Mouse (Mus musculus) CH12.LX (cell line): ENCODE data around the gene Lrrc74b. TPM values are rescaled to one million over a fixed set of nuclear protein-coding genes. Genes with fewer than 3 reads are reported as not detected.

Experiments
- DNase-seq: peaks from one replicate; pipeline ENCODE4 v3.0.0-alpha.2; 2013; ENCODE audit errors: extremely low read depth
- H3K27ac ChIP-seq: 2 replicates; pipeline ENCODE4 v1.5.1; 2012; ENCODE audit warnings: low read depth, mild to moderate bottlenecking, control low read depth, moderate library complexity; ENCODE audit not compliant: insufficient read depth
- H3K27me3 ChIP-seq: replicated peaks from 2 replicates; pipeline ENCODE3; 2012; ENCODE audit warnings: inconsistent platforms
- H3K36me3 ChIP-seq, 2 experiments: replicated peaks in 1 of 2; 2 replicates each; pipeline versions ENCODE3 to v1.6.1; 2012; ENCODE audit warnings: inconsistent platforms in 1 of 2, low read length in 1 of 2, mild to moderate bottlenecking in 1 of 2, mixed read lengths in 1 of 2, moderate library complexity in 1 of 2; ENCODE audit not compliant: control insufficient read depth in 1 of 2, insufficient read depth in 1 of 2
- H3K4me1 ChIP-seq, 2 experiments: 2 replicates each; pipeline ENCODE4 v1.6.1; 2012; ENCODE audit warnings: inconsistent platforms in 1 of 2, moderate library complexity in 1 of 2; ENCODE audit not compliant: insufficient read depth in 2 of 2, control insufficient read depth in 1 of 2
- H3K4me2 ChIP-seq: 2 replicates; pipeline ENCODE4 v1.6.1; 2012; ENCODE audit warnings: low read depth, mild to moderate bottlenecking, control low read depth; ENCODE audit not compliant: poor library complexity, insufficient read depth, severe bottlenecking
- H3K4me3 ChIP-seq, 3 experiments: fragments of 150-350 bp in 1 of 3; sonication (generic) in 1 of 3; replicated peaks in 1 of 3; 2 replicates each; pipeline versions ENCODE3 to v1.5.1; 2011 to 2012; ENCODE audit warnings: low read depth in 2 of 3, low read length in 2 of 3, mild to moderate bottlenecking in 2 of 3, moderate library complexity in 2 of 3, control low read depth in 1 of 3, improper control_type of control experiment in 1 of 3, inconsistent platforms in 1 of 3, mixed read lengths in 1 of 3; ENCODE audit not compliant: poor library complexity in 1 of 3
- H3K79me2 ChIP-seq: replicated peaks from 2 replicates; pipeline ENCODE4 v1.6.1; 2012; ENCODE audit warnings: mild to moderate bottlenecking, moderate library complexity; ENCODE audit not compliant: control insufficient read depth, poor library complexity, insufficient read depth, severe bottlenecking; ENCODE audit errors: extremely low read depth
- H3K9ac ChIP-seq: 2 replicates; pipeline ENCODE4 v1.6.1; 2012; ENCODE audit warnings: low read depth, mild to moderate bottlenecking, control low read depth, moderate library complexity; ENCODE audit not compliant: insufficient read depth
- H3K9me3 ChIP-seq: replicated peaks from 2 replicates; pipeline ENCODE3; 2012; ENCODE audit warnings: low read length, inconsistent platforms, mixed read lengths
- BHLHE40 ChIP-seq: IDR thresholded peaks from 2 replicates; pipeline ENCODE4 v1.6.1; 2011; ENCODE audit warnings: mild to moderate bottlenecking, low read depth, low read length, improper control_type of control experiment
- CHD1 ChIP-seq: IDR thresholded peaks from 2 replicates; pipeline ENCODE4 v1.6.1; 2012; ENCODE audit warnings: low read depth, low read length, improper control_type of control experiment, inconsistent platforms
- CTCF ChIP-seq, 2 experiments: IDR thresholded peaks in 1 of 2; conservative IDR thresholded peaks in 1 of 2; 2 replicates each; pipeline ENCODE4 v1.5.1; 2011 to 2012; ENCODE audit warnings: low read depth in 2 of 2, low read length in 2 of 2, improper control_type of control experiment in 1 of 2, inconsistent platforms in 1 of 2, mild to moderate bottlenecking in 1 of 2, moderate library complexity in 1 of 2
- GABPA ChIP-seq: IDR thresholded peaks from 2 replicates; pipeline ENCODE4 v1.6.1; 2012; ENCODE audit warnings: low read depth, low read length, improper control_type of control experiment, inconsistent platforms; ENCODE audit not compliant: insufficient replicate concordance
- HCFC1 ChIP-seq: IDR thresholded peaks from 2 replicates; pipeline ENCODE4 v1.6.1; 2012; ENCODE audit warnings: low read depth, mild to moderate bottlenecking, inconsistent platforms, low read length, improper control_type of control experiment
- MAZ ChIP-seq: IDR thresholded peaks from 2 replicates; pipeline ENCODE4 v1.6.1; 2012; ENCODE audit warnings: low read depth, mild to moderate bottlenecking, inconsistent platforms, low read length, improper control_type of control experiment, moderate library complexity
- MXI1 ChIP-seq: IDR thresholded peaks from 2 replicates; pipeline ENCODE4 v1.6.1; 2011; ENCODE audit warnings: mild to moderate bottlenecking, low read depth, low read length, improper control_type of control experiment
- NELFE ChIP-seq: IDR thresholded peaks from 2 replicates; pipeline ENCODE4 v1.6.1; 2011; ENCODE audit warnings: low read depth, low read length, improper control_type of control experiment
- NRF1 ChIP-seq: IDR thresholded peaks from 2 replicates; pipeline ENCODE4 v1.6.1; 2014; ENCODE audit warnings: low read depth, mild to moderate bottlenecking, inconsistent platforms, low read length, improper control_type of control experiment, moderate library complexity
- POLR2AphosphoS2 ChIP-seq: IDR thresholded peaks from 2 replicates; pipeline ENCODE4 v1.6.1; 2011; ENCODE audit warnings: low read depth, low read length, improper control_type of control experiment
- RAD21 ChIP-seq: IDR thresholded peaks from 2 replicates; pipeline ENCODE4 v1.6.1; 2011; ENCODE audit warnings: low read depth, mild to moderate bottlenecking, low read length, improper control_type of control experiment, moderate library complexity
- USF1 ChIP-seq: IDR thresholded peaks from 2 replicates; pipeline ENCODE4 v1.6.1; 2014; ENCODE audit warnings: low read depth, mild to moderate bottlenecking, inconsistent platforms, low read length, improper control_type of control experiment
- USF2 ChIP-seq: conservative IDR thresholded peaks from 2 replicates; pipeline ENCODE4 v1.6.1; 2011; ENCODE audit warnings: low read depth, low read length, improper control_type of control experiment
- ZC3H11A ChIP-seq: IDR thresholded peaks from 2 replicates; pipeline ENCODE4 v1.6.1; 2012; ENCODE audit warnings: low read depth, mild to moderate bottlenecking, inconsistent platforms, low read length, improper control_type of control experiment
- ZNF384 ChIP-seq: IDR thresholded peaks from 2 replicates; pipeline ENCODE4 v1.6.1; 2012; ENCODE audit warnings: low read depth, low read length, improper control_type of control experiment, inconsistent platforms
- dilution Hi-C: fragments of 300-500 bp; cut with MboI; formaldehyde crosslinking; loops from 2 replicates; pipeline ENCODE4 v1.14.3; 2020; ENCODE audit warnings: low sequenced_read_pairs; ENCODE audit not compliant: extremely low pct_unique_long_range_greater_than_20kb, extremely low pct_ligation_motif_present
- in situ Hi-C: fragments of 300-500 bp; cut with MboI; formaldehyde crosslinking; loops from 3 replicates; pipeline ENCODE4 v1.14.3; 2019; ENCODE audit warnings: low sequenced_read_pairs, low pct_ligation_motif_present, low pct_unique_long_range_greater_than_20kb, mixed read lengths
- polyA plus RNA-seq: library from polyadenylated mRNA; unstranded; fragments of >175 nt; gene quantifications from 2 replicates; pipeline ENCODE4 v1.2.1, GENCODE M21; 2012; ENCODE audit warnings: low read depth; ENCODE audit not compliant: insufficient read length
- total RNA-seq, 2 experiments: library from RNA; depleted of rRNA; stranded (reverse); fragments of 300-350 nt in 1 of 2; fragments of >200 nt in 1 of 2; gene quantifications; 2 replicates each; pipeline ENCODE4 v1.2.3; 2012 to 2014

Lrrc74b gene
- total and polyA plus RNA-seq, 3 experiments: 0.17 TPM; not detected in 2

- Histone ChIP-seq H3K36me3 (no peaks in the 10 kb centered on the region), H3K9me3 (no peaks in the 10 kb centered on the region), H3K4me1 (peaks cover 3 to 4% of the 10 kb centered on the region in 2 experiments; a peak in 3 of 4 replicates), H3K9ac (no peak overlapping the region), H3K27me3 (peaks cover 56% of the 10 kb centered on the region), H3K27ac (no peak overlapping the region), H3K4me2 (no peak overlapping the region), H3K4me3 (no peak overlapping the region), H3K79me2 (no peaks in the 10 kb centered on the region)
- no peak for DNase-seq
- in situ Hi-C loops: no loop called here
- no peak for TF ChIP-seq CHD1
- no peak for TF ChIP-seq NRF1
- no peak for TF ChIP-seq USF1
- no peak for TF ChIP-seq BHLHE40
- no peak for TF ChIP-seq RAD21
- TF ChIP-seq NELFE: no peak
- TF ChIP-seq POLR2AphosphoS2: no peak
- no peak for TF ChIP-seq USF2
- no peak for TF ChIP-seq MAZ
- no peak for TF ChIP-seq HCFC1
- TF ChIP-seq GABPA: no peak
- no peak for TF ChIP-seq ZC3H11A
- no peak for TF ChIP-seq ZNF384
- no peak for TF ChIP-seq MXI1
- no peak for TF ChIP-seq CTCF (conservative IDR thresholded peaks at IDR 0.05 in 1 of 2, IDR thresholded peaks at IDR 0.05 in 1 of 2; ENCODE audit: low read depth in 2 of 2, low read length in 2 of 2)
- dilution Hi-C loops: no loop called here
Measured at GRCm38 (mm10) chr16:17496499-17497305, 64.3 kb downstream of the Lrrc74b start.

Other genes with a start within 250 kb of the Lrrc74b start
- 5.8 and 6.8 TPM in 2 replicates for gene Serpind1, start 229.9 kb downstream of the Lrrc74b start, total RNA-seq (2012; rRNA removed)
- gene Serpind1, start 229.9 kb downstream of the Lrrc74b start, total RNA-seq (2014; rRNA removed): 14.4 and 15.6 TPM in 2 replicates
- 13.1 and 13.9 TPM in 2 replicates for gene Serpind1, start 229.9 kb downstream of the Lrrc74b start, polyA plus RNA-seq
- gene Snap29, start 155.3 kb downstream of the Lrrc74b start, total RNA-seq (2012; rRNA removed): 21.6 and 23.7 TPM in 2 replicates
- gene Snap29, start 155.3 kb downstream of the Lrrc74b start, total RNA-seq (2014; rRNA removed): 37.4 and 38.2 TPM in 2 replicates
- gene Snap29, start 155.3 kb downstream of the Lrrc74b start, polyA plus RNA-seq: 47.0 and 47.2 TPM in 2 replicates
- gene Pi4ka, start 154.9 kb downstream of the Lrrc74b start, total RNA-seq (2012; rRNA removed): 79.4 and 88.4 TPM in 2 replicates
- gene Pi4ka, start 154.9 kb downstream of the Lrrc74b start, total RNA-seq (2014; rRNA removed): 33.2 and 40.5 TPM in 2 replicates
- gene Pi4ka, start 154.9 kb downstream of the Lrrc74b start, polyA plus RNA-seq: 97.2 and 149 TPM in 2 replicates
- gene Crkl, start 109.3 kb downstream of the Lrrc74b start, total RNA-seq (2012; rRNA removed): 21.6 and 23.5 TPM in 2 replicates
- gene Crkl, start 109.3 kb downstream of the Lrrc74b start, total RNA-seq (2014; rRNA removed): 14.5 and 16.9 TPM in 2 replicates
- 27.3 and 35.6 TPM in 2 replicates for gene Crkl, start 109.3 kb downstream of the Lrrc74b start, polyA plus RNA-seq
- 0.08 TPM in 1 of 2 replicates, not detected in the other for gene Aifm3, start 71.6 kb downstream of the Lrrc74b start, total RNA-seq (2012; rRNA removed)
- gene Aifm3, start 71.6 kb downstream of the Lrrc74b start, total RNA-seq (2014; rRNA removed): not detected in 2 replicates
- gene Aifm3, start 71.6 kb downstream of the Lrrc74b start, polyA plus RNA-seq: not detected in 2 replicates
- 111 and 138 TPM in 2 replicates for gene Lztr1, start 52.6 kb downstream of the Lrrc74b start, total RNA-seq (2012; rRNA removed)
- gene Lztr1, start 52.6 kb downstream of the Lrrc74b start, total RNA-seq (2014; rRNA removed): 98.4 and 110 TPM in 2 replicates
- 78.0 and 111 TPM in 2 replicates for gene Lztr1, start 52.6 kb downstream of the Lrrc74b start, polyA plus RNA-seq
- gene Thap7, start 30.1 kb downstream of the Lrrc74b start, total RNA-seq (2012; rRNA removed): 64.3 and 72.7 TPM in 2 replicates
- gene Thap7, start 30.1 kb downstream of the Lrrc74b start, total RNA-seq (2014; rRNA removed): 80.7 and 83.3 TPM in 2 replicates
- gene Thap7, start 30.1 kb downstream of the Lrrc74b start, polyA plus RNA-seq: 79.4 and 82.4 TPM in 2 replicates
- not detected in 2 replicates for gene P2rx6, start 638 bp upstream of the Lrrc74b start, total RNA-seq (2012; rRNA removed)
- gene P2rx6, start 638 bp upstream of the Lrrc74b start, total RNA-seq (2014; rRNA removed): not detected in 2 replicates
- not detected in 2 replicates for gene P2rx6, start 638 bp upstream of the Lrrc74b start, polyA plus RNA-seq
- 0.34 and 1.3 TPM in 2 replicates for gene Slc7a4, start 22.0 kb upstream of the Lrrc74b start, total RNA-seq (2012; rRNA removed)
- gene Slc7a4, start 22.0 kb upstream of the Lrrc74b start, total RNA-seq (2014; rRNA removed): not detected in 2 replicates
- gene Slc7a4, start 22.0 kb upstream of the Lrrc74b start, polyA plus RNA-seq: not detected in 2 replicates
- gene Smpd4, start 58.1 kb upstream of the Lrrc74b start, total RNA-seq (2012; rRNA removed): 38.6 and 55.5 TPM in 2 replicates
- 55.5 and 65.9 TPM in 2 replicates for gene Smpd4, start 58.1 kb upstream of the Lrrc74b start, total RNA-seq (2014; rRNA removed)
- gene Smpd4, start 58.1 kb upstream of the Lrrc74b start, polyA plus RNA-seq: 66.5 and 97.1 TPM in 2 replicates
- gene Ccdc74a, start 85.2 kb upstream of the Lrrc74b start, total RNA-seq (2012; rRNA removed): 0.42 TPM in 1 of 2 replicates, not detected in the other
- 0.45 TPM in 1 of 2 replicates, not detected in the other for gene Ccdc74a, start 85.2 kb upstream of the Lrrc74b start, total RNA-seq (2014; rRNA removed)
- 1.5 and 2.0 TPM in 2 replicates for gene Ccdc74a, start 85.2 kb upstream of the Lrrc74b start, polyA plus RNA-seq
- 40.1 and 42.6 TPM in 2 replicates for gene Med15, start 171.6 kb upstream of the Lrrc74b start, total RNA-seq (2012; rRNA removed)
- gene Med15, start 171.6 kb upstream of the Lrrc74b start, total RNA-seq (2014; rRNA removed): 17.2 and 20.1 TPM in 2 replicates
- 65.2 and 78.1 TPM in 2 replicates for gene Med15, start 171.6 kb upstream of the Lrrc74b start, polyA plus RNA-seq
- gene Klhl22, start 198.4 kb upstream of the Lrrc74b start, total RNA-seq (2012; rRNA removed): not detected in 2 replicates
- gene Klhl22, start 198.4 kb upstream of the Lrrc74b start, total RNA-seq (2014; rRNA removed): not detected in 2 replicates
- not detected in 2 replicates for gene Klhl22, start 198.4 kb upstream of the Lrrc74b start, polyA plus RNA-seq
- not detected in 2 replicates for gene Scarf2, start 236.0 kb upstream of the Lrrc74b start, total RNA-seq (2012; rRNA removed)
- not detected in 2 replicates for gene Scarf2, start 236.0 kb upstream of the Lrrc74b start, total RNA-seq (2014; rRNA removed)
- not detected in 2 replicates for gene Scarf2, start 236.0 kb upstream of the Lrrc74b start, polyA plus RNA-seq